Mouse (Mus musculus) liver, adult (tissue): Measurements from ENCODE around the gene Olfr399.

Experiments used
- GATA4 ChIP-seq: IDR thresholded peaks from 2 replicates; pipeline ENCODE4 v1.6.1; 2014; ENCODE audit warnings: mild to moderate bottlenecking, low read length; ENCODE audit not compliant: insufficient replicate concordance

Olfr399 gene

DNA sequence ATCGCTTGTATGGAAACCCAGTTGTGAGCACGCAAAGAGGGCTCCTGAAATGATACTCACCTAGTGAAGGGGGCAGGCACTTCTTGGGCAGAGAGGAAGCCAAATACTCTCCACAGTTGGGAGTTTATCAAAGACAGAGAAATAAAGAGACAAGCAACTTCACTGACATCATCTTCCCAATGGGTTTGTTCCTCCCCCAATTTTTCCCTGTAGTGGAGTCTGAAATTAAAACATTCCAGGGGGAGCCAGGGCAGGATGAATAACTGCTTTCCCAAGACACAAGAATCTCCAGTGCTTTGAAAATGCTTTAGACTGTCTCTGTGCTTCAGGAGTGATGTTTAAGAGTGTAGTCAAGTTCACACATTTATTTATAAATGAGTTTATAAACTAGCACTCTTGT is at the start of gene Olfr399, which contains the start of gene Olfr139:
TSS of gene Olfr399 (minus strand) at position 165 of the 400 bp plus-strand sequence.
TSS of gene Olfr139 (minus strand) at position 101 of the 400 bp plus-strand sequence.
- no peak for TF ChIP-seq GATA4

GRCm38 (mm10) chr11:74105066-74105465 is 48.7 kb upstream of the Olfr399 start:
- TF ChIP-seq GATA4 = no peak

GRCm38 (mm10) chr11:74101507-74101906 is 45.1 kb upstream of the Olfr399 start:
- no peak for TF ChIP-seq GATA4

DNA sequence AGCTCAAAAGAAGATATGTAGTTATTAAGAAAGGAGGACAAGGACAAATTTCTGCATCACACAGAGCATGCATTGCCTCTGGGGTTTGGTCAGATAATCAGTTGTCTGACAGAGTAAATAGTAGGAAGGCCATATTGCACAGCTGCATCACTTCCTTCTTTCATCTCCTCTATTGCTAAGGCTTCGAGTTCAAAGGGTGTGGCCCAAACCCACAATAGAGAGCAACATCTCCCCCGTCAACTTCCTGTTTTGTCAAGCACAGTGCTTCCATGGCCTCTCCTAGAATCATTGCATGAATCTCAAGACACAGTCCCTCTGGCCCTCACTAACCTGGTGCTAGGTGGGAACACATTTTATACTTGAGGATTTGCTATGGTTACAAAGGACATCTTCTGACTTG is 44.3 kb upstream of the Olfr399 start:
- TF ChIP-seq GATA4 = no peak

GRCm38 (mm10) chr11:74069655-74070054 is 13.2 kb upstream of the Olfr399 start, which contains the start of gene Zfp616:
Zfp616 (plus strand) TSS chr11:74069955.
- TF ChIP-seq GATA4 = no peak

DNA sequence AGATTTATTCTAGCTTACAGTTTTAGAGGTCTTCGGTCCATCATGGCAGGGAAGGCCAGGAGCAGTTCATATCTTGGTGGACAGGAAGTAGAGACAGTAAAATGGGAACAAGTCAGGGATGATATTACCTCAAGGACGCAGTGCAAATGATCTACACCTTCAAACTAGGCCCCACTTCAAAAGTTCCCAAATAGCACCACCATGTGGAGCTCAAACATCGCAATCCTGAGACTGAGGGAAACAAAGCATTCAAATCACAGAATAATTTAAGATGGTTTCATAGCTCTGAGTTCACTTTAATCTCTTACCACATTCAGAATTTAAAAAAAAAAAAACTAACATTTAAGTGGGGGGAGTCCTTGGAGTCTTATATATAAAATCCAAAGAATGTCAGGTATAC is 5.1 kb downstream of the Olfr399 start:
- TF ChIP-seq GATA4 = no peak
